Mouse (Mus musculus) heart, adult 2 months (tissue): ENCODE data around the gene Pdzd2.

Experiments used
- CTCF ChIP-seq: fragments of 200-600 bp; IDR thresholded peaks from 2 replicates; pipeline ENCODE4 v1.8.1; 2022; ENCODE audit warnings: antibody characterized with exemption, mild to moderate bottlenecking, moderate library complexity
- EP300 ChIP-seq: fragments of 200-500 bp; IDR thresholded peaks from 2 replicates; pipeline ENCODE4 v1.6.1; 2011; ENCODE audit warnings: low read depth, low read length, control low read depth; ENCODE audit not compliant: insufficient read depth
- POLR2A ChIP-seq: fragments of 200-500 bp; IDR thresholded peaks from 2 replicates; pipeline ENCODE4 v1.6.1; 2011; ENCODE audit warnings: mild to moderate bottlenecking, low read depth, low read length, control low read depth; ENCODE audit not compliant: insufficient read depth

GRCm38 (mm10) chr15:12320441-12321090 lies 419.2 kb downstream of the Pdzd2 start:
- TF ChIP-seq POLR2A (no peak), CTCF (no peak), EP300 (no peak)
